Mouse (Mus musculus): ENCODE measurements around the gene 3110082I17Rik. TPM values are rescaled to one million over a fixed set of nuclear protein-coding genes. Genes with fewer than 3 reads are reported as not detected.

Gene 3110082I17Rik
- polyA plus RNA-seq, 1 experiment = 6.2 TPM

DNA sequence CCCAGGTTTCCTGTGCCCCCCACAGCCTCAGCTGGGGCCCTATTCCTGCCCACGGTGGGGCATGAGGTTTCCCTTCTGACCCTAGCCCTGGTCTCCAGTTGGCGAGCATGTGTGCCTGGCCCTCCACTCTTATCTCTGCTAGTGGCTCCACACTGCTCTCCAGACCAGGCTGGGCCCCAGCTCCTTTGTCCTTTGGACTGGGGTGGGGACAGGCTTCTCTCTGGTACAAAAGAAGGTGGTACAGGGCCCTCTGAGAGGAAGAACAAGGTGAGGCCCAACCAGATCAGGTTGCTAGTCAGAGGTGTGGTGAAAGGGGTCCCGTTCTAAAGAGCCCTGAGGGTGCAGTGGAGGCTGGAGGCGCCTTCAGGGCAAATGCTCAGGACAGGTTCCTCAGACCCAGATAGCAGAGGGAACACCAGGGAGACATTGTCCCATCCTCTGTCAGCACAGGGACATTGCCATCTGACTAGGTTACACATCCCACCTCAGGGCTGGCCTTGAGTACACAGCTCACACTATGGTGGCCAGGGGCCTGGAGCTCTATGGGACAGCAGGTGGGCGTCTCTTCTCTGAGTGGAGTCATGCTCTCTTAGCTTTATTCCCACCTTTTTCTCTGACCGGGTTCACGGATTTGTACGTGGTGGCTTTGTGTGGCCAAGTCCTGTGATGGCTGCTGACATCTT lies 127.6 kb downstream of the 3110082I17Rik start:
- Histone ChIP-seq H3K4me1 (ENCODE audit: control insufficient read depth, insufficient read depth, insufficient read length, low read length) (peaks cover 22% of the 10 kb centered on the region), H3K4me3 (ENCODE audit: low read depth, low read length) (peak overlapping the region; percentile 30), H3K36me3 (ENCODE audit: control insufficient read depth, insufficient read depth, low read length) (peaks cover 13% of the 10 kb centered on the region), H3K27me3 (ENCODE audit: control insufficient read depth, insufficient read depth, low read length) (no peaks in the 10 kb centered on the region), H3K27ac (ENCODE audit: insufficient read depth, low read depth, low read length) (peak overlapping the region; percentile 91)
- TF ChIP-seq CTCF (IDR thresholded peaks at IDR 0.05; ENCODE audit: extremely low read depth, insufficient read length, insufficient replicate concordance, low read depth, low read length) = no peak
- TF ChIP-seq POLR2A (IDR thresholded peaks at IDR 0.05; ENCODE audit: low read depth, low read length) = peak; percentile 71; the same call in 1 of the 2 replicates
- WGBS = 34% methylated on average over 8 of the region's 8 CpGs

DNA sequence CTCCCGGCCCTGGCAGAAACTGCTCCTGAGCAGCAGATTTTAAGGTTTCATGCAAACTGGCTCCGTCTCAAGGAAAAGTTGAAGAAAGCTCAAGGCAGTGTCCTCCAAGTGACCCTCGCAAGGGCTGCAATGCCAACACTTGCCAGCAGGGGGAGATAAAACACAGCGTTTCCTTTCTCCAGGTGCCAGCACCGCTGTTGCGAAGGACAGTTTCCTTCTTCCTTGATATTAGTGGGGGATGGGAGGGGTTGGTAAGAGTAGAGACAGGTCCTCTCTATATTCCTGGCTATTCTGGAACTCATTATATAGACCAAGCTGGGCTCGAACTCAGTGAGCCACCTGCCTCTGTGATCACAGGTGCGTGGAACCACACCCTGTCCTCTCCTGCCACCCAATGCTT lies 128.6 kb downstream of the 3110082I17Rik start:
- 7% methylated on average over 8 of the region's 8 CpGs for WGBS
- Histone ChIP-seq H3K36me3 (ENCODE audit: control insufficient read depth, insufficient read depth, low read length) (peaks cover 5% of the 10 kb centered on the region), H3K27me3 (ENCODE audit: control insufficient read depth, insufficient read depth, low read length) (no peaks in the 10 kb centered on the region), H3K4me1 (ENCODE audit: control insufficient read depth, insufficient read depth, insufficient read length, low read length) (peaks cover 22% of the 10 kb centered on the region), H3K27ac (ENCODE audit: insufficient read depth, low read depth, low read length) (peak overlapping the region; percentile 91), H3K4me3 (ENCODE audit: low read depth, low read length) (no peak overlapping the region)
- TF ChIP-seq CTCF (IDR thresholded peaks at IDR 0.05; ENCODE audit: extremely low read depth, insufficient read length, insufficient replicate concordance, low read depth, low read length) (peak; percentile 97), POLR2A (IDR thresholded peaks at IDR 0.05; ENCODE audit: low read depth, low read length) (0 out of 2 replicates have a peak, but pooled peaks have one; percentile 18)

- 73% methylated on average over 7 of the region's 7 CpGs for WGBS
- peak overlapping the region; percentile 47 for H3K27ac ChIP-seq (ENCODE audit: insufficient read depth, low read depth, low read length)
These were observed 129.6 kb downstream of the 3110082I17Rik start for GRCm38 (mm10) chr5:139330766-139331165.

DNA sequence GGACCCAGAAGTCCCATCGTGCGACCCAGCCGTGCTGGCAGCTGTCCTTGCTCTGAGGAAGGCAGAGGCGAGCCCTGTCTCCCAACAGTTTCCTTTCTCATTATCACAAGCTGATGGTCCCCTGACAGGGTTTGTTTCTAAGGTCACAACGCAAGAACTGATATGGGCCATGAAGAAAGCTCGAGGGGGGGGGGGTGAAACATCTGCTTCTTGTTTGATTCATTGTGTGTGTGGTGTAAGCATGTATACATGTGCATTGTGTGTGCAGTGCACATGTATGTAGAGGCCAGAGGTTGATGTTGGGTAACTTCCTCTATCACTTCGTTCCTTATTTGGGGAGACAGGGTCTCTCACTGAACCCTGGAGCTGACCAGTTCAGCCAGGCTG lies 132.7 kb downstream of the 3110082I17Rik start:
- Histone ChIP-seq H3K4me3 (ENCODE audit: low read depth, low read length) (no peak overlapping the region), H3K4me1 (ENCODE audit: control insufficient read depth, insufficient read depth, insufficient read length, low read length) (peaks cover 32% of the 10 kb centered on the region), H3K27me3 (ENCODE audit: control insufficient read depth, insufficient read depth, low read length) (no peaks in the 10 kb centered on the region), H3K27ac (ENCODE audit: insufficient read depth, low read depth, low read length) (no peak overlapping the region), H3K36me3 (ENCODE audit: control insufficient read depth, insufficient read depth, low read length) (peaks cover 3% of the 10 kb centered on the region; the same call in 1 of the 2 replicates)
- WGBS = 60% methylated on average over 7 of the region's 7 CpGs
- TF ChIP-seq POLR2A (IDR thresholded peaks at IDR 0.05; ENCODE audit: low read depth, low read length) (no peak), CTCF (IDR thresholded peaks at IDR 0.05; ENCODE audit: extremely low read depth, insufficient read length, insufficient replicate concordance, low read depth, low read length) (no peak)

More at GRCm38 (mm10) chr5:139330766-139331165, 129.6 kb downstream of the 3110082I17Rik start:
- TF ChIP-seq POLR2A (IDR thresholded peaks at IDR 0.05; ENCODE audit: low read depth, low read length) = no peak
- no peak for TF ChIP-seq CTCF (IDR thresholded peaks at IDR 0.05; ENCODE audit: extremely low read depth, insufficient read length, insufficient replicate concordance, low read depth, low read length)
- H3K4me3 ChIP-seq (ENCODE audit: low read depth, low read length) = no peak overlapping the region
- peaks cover 26% of the 10 kb centered on the region for H3K4me1 ChIP-seq (ENCODE audit: control insufficient read depth, insufficient read depth, insufficient read length, low read length)
- no peaks in the 10 kb centered on the region for H3K36me3 ChIP-seq (ENCODE audit: control insufficient read depth, insufficient read depth, low read length)
- H3K27me3 ChIP-seq (ENCODE audit: control insufficient read depth, insufficient read depth, low read length) = no peaks in the 10 kb centered on the region

- Histone ChIP-seq H3K27ac (ENCODE audit: insufficient read depth, low read depth, low read length) (no peak overlapping the region), H3K4me3 (ENCODE audit: low read depth, low read length) (no peak overlapping the region), H3K4me1 (ENCODE audit: control insufficient read depth, insufficient read depth, insufficient read length, low read length) (peaks cover 28% of the 10 kb centered on the region), H3K27me3 (ENCODE audit: control insufficient read depth, insufficient read depth, low read length) (no peaks in the 10 kb centered on the region), H3K36me3 (ENCODE audit: control insufficient read depth, insufficient read depth, low read length) (peaks cover 3% of the 10 kb centered on the region; the same call in 1 of the 2 replicates)
- 83% methylated on average over 7 of the region's 7 CpGs for whole genome bisulfite sequencing
- TF ChIP-seq CTCF (IDR thresholded peaks at IDR 0.05; ENCODE audit: extremely low read depth, insufficient read length, insufficient replicate concordance, low read depth, low read length) (no peak), POLR2A (IDR thresholded peaks at IDR 0.05; ENCODE audit: low read depth, low read length) (no peak)
These were observed 133.2 kb downstream of the 3110082I17Rik start for GRCm38 (mm10) chr5:139326986-139327633.

DNA sequence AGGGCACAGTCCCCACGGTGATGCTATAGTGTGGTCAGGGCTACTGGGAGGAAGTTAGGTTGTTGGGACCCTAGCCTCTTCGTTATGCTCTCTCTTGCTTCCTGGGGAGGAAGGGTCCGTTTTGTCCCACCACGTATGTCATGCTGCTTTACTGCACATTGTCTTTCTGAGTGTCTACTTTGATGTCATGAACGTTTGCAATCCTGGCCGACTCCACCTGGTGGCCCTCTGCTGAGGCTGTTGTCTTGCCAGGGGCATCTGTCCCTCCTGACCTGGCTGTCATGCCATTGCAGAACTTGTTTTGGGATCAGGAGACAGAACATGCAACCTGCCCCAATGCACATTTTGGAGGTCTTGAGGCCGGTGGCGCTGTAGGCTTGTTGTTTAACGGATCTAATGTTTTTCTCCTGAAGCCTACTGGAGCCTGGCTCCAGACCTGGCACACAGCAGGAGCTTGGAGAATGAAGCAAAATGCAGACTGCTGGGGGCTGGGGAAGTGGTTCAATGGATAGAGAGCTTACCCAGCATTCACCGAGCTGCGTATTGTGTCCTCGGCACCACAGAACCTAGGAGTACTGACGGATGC lies 134.1 kb downstream of the 3110082I17Rik start:
- no peak for TF ChIP-seq POLR2A (IDR thresholded peaks at IDR 0.05; ENCODE audit: low read depth, low read length)
- H3K27me3 ChIP-seq (ENCODE audit: control insufficient read depth, insufficient read depth, low read length) = no peaks in the 10 kb centered on the region
- peaks cover 25% of the 10 kb centered on the region for H3K4me1 ChIP-seq (ENCODE audit: control insufficient read depth, insufficient read depth, insufficient read length, low read length)
- 69% methylated on average over 13 of the region's 13 CpGs for WGBS
- peaks cover 3% of the 10 kb centered on the region; the same call in 1 of the 2 replicates for H3K36me3 ChIP-seq (ENCODE audit: control insufficient read depth, insufficient read depth, low read length)
- peak overlapping the region; percentile 68 for H3K27ac ChIP-seq (ENCODE audit: insufficient read depth, low read depth, low read length)
- H3K4me3 ChIP-seq (ENCODE audit: low read depth, low read length) = no peak overlapping the region

GRCm38 (mm10) chr5:139325395-139325966 lies 134.8 kb downstream of the 3110082I17Rik start, which contains the start of gene Adap1:
Gene Adap1 (minus strand): TSS chr5:139325622.
- WGBS = under 1% methylated on average over 61 of the region's 61 CpGs
- H3K27ac ChIP-seq (ENCODE audit: insufficient read depth, low read depth, low read length) = peak within 1 kb of the TSS; percentile 80

More at GRCm38 (mm10) chr5:139325395-139325966, 134.8 kb downstream of the 3110082I17Rik start, which contains the start of gene Adap1:
- Histone ChIP-seq H3K27me3 (ENCODE audit: control insufficient read depth, insufficient read depth, low read length) (no peaks in the 10 kb centered on the region), H3K4me3 (ENCODE audit: low read depth, low read length) (peak within 1 kb of the TSS; percentile 71), H3K4me1 (ENCODE audit: control insufficient read depth, insufficient read depth, insufficient read length, low read length) (peaks cover 24% of the 10 kb centered on the region), H3K36me3 (ENCODE audit: control insufficient read depth, insufficient read depth, low read length) (peaks cover 7% of the 10 kb centered on the region)
- peak; percentile 56; the same call in 1 of the 2 replicates for TF ChIP-seq CTCF (IDR thresholded peaks at IDR 0.05; ENCODE audit: extremely low read depth, insufficient read length, insufficient replicate concordance, low read depth, low read length)
- no peak; the same call in 1 of the 2 replicates for TF ChIP-seq POLR2A (IDR thresholded peaks at IDR 0.05; ENCODE audit: low read depth, low read length)
